Mouse (Mus musculus): Measurements from ENCODE around the gene Sema5a. TPM values are rescaled to one million over a fixed set of nuclear protein-coding genes. Genes with fewer than 3 reads are reported as not detected.

Sema5a gene
- total RNA-seq, 2 experiments from 2014 or later, result 2.4 to 3.0 TPM

GRCm38 (mm10) chr15:32343544-32343943 is 98.9 kb downstream of the Sema5a start:
- DNase-seq, result no peak
- intact Hi-C loops (cut with DNase I), result no loop called here

- intact Hi-C loops (cut with DNase I), result no loop called here
- no peak for DNase-seq
These were observed 102.7 kb downstream of the Sema5a start for GRCm38 (mm10) chr15:32347315-32347714.

DNA sequence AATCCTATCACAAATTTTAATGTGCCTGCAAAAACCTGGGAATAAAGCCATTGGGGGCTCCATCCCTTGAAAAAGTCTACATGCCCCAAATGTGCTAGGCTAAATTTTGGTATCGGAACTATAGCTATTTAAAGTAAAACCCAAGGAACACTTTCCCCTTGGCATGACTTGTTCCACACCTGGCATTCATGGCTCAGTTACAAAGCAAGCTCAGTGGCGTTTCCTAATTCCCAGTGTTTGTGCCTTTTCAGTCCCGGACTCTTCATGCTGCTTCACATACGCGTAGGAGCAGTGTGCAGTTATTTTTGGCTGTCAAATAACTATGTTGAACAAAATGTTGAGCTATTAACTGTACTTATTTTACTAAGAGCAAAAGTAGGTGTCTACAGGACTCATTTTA is 104.7 kb downstream of the Sema5a start:
- no peak for DNase-seq
- intact Hi-C loops (cut with DNase I), result no loop called here

DNA sequence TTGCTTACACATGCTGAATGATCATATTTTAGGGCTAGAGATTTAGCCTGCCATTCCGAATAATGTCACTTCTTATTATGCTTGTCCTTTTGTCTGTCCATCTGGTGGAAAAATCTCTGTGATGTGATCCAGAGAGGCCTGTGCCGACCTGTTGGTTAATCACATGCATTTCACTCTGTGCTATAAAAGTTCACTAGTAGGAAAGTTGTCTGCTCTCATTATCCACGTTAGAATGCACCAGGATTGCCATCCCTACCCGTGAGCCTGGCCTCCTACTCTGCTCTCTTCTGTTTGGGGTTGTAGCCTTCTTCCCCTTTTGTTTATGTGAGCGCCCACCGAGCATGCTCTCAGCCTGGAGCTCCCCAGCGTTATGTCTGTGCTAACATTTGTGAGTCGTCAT is 108.4 kb downstream of the Sema5a start:
- intact Hi-C loops (cut with DNase I), result no loop called here
- no peak for DNase-seq

- intact Hi-C loops (cut with DNase I), result no loop called here
- no peak for DNase-seq
These were observed 108.9 kb downstream of the Sema5a start for GRCm38 (mm10) chr15:32353513-32353912.

GRCm38 (mm10) chr15:32356805-32357204 is 112.2 kb downstream of the Sema5a start:
- no peak for DNase-seq

GRCm38 (mm10) chr15:32367841-32368240 is 123.2 kb downstream of the Sema5a start:
- intact Hi-C loops (cut with DNase I), result no loop called here
- no peak for DNase-seq

More at GRCm38 (mm10) chr15:32356805-32357204, 112.2 kb downstream of the Sema5a start:
- intact Hi-C loops (cut with DNase I), result no loop called here

DNA sequence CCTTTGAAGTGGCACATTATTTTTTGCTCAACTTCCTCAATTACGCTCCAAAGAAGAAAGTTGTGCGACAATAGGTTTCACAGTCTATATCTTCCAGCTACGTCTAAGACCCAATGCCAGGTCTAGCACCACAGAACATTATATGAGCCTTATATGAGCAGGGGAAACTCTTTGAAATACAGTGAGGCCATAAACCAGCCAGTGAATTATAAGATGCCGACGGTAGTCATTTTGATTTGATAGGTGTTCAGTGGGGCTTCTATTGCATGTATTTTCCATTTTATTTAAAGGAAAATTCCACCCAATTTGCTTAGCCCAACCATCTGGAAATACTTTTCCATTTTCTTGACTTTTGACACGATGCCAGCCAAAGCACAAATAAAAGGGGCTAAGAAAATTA is 126.3 kb downstream of the Sema5a start:
- DNase-seq, result no peak
- intact Hi-C loops (cut with DNase I), result no loop called here

DNA sequence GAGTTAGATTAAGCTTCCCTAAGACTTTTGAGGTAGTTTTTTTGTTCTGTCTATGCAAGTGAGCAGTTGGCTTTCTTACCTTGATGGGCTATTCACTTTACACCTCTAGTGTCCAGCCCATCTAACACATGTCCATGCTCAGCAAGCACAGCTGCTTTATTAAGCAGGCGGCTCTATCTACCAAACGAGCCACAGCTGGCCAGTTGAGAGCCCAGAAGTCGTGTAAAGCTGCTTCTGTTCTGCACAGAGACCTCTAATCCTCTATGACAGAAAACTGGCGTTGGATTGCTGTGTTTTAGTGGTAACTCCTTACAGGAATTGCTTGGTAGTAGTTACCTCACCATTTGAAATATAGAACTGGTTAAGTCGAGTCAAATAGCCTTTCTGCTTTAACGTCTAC is 126.8 kb downstream of the Sema5a start:
- DNase-seq, result no peak
- intact Hi-C loops (cut with DNase I), result no loop called here

DNA sequence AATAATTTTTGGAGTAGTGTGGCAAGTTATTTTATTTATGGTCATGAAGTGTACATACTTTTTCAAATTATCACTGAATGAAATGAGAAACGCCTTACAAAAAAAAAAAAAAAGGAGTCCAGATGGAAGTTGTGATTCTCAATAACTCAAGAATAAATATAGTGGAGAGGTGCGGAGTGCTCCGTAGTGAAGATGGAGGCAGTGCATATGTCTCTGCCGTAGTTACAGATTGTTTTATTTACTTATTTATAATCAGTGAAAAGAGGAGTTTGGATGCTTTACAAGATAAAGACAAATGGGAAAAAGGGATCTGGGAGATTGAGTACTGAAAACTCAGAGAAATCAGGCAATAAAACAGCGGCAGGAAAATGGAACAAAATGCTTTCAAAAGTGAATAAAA is 131.7 kb downstream of the Sema5a start:
- DNase-seq, result no peak
- intact Hi-C loops (cut with DNase I), result no loop called here

DNA sequence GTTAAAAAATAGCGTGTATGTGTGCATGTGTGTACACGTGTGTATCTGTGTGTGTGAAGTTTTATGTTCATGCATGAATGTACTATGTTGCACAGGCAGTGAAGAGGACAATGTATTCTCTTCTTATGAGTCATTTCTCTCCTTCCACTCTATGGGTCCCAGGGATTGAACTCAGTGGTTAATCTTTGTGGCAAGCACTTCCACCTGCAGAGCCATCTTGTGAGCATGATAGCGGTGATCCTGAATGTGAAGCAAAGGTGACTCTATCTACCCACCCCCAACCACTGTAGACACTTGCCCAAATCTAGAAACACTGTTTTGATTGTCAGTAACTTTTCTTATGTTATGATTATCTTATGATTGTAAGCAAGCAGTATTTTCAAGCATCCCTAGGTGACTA is 133.2 kb downstream of the Sema5a start:
- intact Hi-C loops (cut with DNase I), result no loop called here
- DNase-seq, result no peak

- DNase-seq, result no peak
- intact Hi-C loops (cut with DNase I), result no loop called here
These were observed 135.7 kb downstream of the Sema5a start for GRCm38 (mm10) chr15:32380311-32380710.

DNA sequence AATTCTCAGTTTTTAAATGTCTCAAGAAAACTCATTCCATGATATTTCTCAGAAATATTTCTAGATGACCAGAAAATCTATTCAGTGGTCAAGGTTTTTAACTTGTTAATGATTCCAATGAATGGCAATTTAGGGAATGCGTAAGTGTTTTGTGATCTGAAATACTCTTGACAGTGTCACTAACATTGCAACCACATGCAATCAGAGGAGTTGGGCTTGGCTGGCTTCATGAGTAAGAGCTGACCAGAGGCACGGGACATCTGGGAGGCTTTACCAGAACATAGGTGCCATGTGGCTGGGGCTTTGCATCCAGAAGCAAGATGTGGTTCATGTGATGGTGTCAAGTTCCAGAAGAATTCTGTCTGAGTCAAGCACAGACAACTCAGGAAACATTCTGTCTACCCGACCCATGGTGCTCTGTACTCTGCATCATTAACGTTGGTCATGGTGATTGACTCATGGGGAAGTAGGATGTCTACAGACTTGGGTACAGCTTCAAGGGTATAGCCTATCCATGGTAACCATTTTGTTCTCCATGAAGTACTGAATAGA is 138.4 kb downstream of the Sema5a start:
- intact Hi-C loops (cut with DNase I), result no loop called here
- DNase-seq, result no peak

DNA sequence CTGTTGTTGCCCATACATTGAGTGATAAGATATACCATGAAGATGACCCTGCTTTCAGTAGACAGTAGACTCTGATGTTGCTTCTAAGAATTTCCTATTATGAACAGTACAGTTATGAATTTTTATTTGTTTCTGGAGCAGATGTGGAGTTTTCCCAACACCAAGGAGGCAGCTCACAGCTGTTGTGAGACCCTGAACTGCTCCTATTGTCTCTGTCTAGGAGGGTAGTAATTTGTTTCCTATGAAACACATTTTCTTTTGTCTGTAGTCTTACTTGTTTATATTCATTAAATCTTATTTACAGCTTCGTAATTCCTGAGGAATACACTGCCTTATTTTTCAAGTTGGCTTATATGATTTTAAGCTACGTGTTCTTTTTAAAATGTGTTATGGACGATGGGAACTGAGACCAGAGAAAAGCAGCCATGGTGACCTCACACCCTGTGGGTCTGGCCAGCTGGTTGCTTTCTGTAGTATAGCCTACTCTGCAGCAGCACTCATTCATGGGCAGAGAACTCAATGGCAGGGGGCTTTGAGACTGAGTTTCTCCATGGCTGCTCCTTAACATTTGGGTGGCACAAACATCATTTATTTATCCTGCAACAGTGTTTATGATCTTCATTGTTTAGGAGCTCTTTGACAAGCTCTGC is 151.8 kb downstream of the Sema5a start:
- intact Hi-C loops (cut with DNase I), result no loop called here

GRCm38 (mm10) chr15:32397064-32397463 is 152.5 kb downstream of the Sema5a start:
- intact Hi-C loops (cut with DNase I), result no loop called here
- DNase-seq, result no peak

More for the DNA sequence above, 151.8 kb downstream of the Sema5a start:
- no peak for DNase-seq

- intact Hi-C loops (cut with DNase I), result no loop called here
- no peak for DNase-seq
These were observed 154.1 kb downstream of the Sema5a start for GRCm38 (mm10) chr15:32398721-32399120.

GRCm38 (mm10) chr15:32401909-32402527 is 157.4 kb downstream of the Sema5a start:
- intact Hi-C loops (cut with DNase I), result no loop called here
- DNase-seq, result no peak

DNA sequence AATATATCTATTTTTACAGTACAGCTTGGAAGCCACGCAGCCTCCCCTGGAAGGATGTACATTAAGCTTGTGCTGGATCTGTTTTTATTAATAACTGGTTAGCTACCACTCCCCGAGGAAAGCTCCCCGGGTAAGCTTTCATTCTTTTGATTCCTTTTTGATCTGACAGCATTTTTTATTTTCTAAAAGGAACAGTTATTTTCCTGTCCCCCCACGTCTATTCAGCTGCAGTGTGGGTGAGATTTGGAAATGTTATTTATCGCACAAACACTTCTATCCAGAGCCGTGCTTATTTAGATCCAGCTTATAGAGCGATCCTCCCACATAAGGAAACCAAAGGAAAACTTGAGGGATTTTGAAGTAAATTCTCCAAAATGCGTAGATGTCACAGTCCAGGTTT is 158.7 kb downstream of the Sema5a start:
- intact Hi-C loops (cut with DNase I), result no loop called here
- no peak for DNase-seq

GRCm38 (mm10) chr15:32406436-32406835 is 161.8 kb downstream of the Sema5a start:
- DNase-seq, result no peak
- intact Hi-C loops (cut with DNase I), result no loop called here

DNA sequence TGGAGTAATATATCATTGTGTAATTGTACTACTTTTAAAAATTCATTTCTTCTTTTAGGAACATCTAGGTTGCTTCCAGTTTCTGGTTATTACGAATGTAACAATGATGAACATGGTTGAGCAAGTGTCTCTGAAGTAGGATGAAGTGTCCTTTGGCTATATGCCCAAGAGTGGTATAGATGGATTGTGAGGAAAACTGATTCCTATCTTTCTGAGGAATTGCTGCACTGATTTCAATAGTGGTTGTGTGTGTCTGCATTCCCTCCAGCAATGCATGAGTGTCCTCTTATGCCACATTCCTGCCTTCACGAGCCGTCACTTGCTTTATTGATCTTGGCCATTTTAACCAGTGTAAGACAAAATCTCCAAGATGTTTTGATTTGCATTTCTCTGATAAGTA is 163.2 kb downstream of the Sema5a start:
- no peak for DNase-seq
- intact Hi-C loops (cut with DNase I), result no loop called here

GRCm38 (mm10) chr15:32416291-32416690 is 171.7 kb downstream of the Sema5a start:
- intact Hi-C loops (cut with DNase I), result no loop called here
- no peak for DNase-seq

DNA sequence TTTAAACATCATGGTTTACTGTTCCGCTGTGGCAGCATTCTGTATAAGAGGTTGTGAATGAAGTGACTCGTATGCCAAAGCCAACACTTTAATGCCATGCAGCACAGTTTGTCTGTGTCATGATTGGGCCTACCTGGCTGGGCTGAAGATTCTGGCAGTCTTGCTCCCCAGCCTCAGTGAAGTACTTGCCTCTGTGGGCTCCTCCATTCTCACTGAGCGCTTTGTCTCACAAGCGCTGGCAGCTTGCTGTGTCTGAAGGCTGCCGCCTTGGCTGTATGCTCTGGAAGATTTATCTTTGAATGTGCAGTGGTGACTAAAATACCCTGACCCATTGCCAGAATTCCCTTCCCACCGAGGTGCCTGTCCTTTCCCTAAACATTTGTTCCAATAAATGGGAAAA is 178.0 kb downstream of the Sema5a start:
- intact Hi-C loops (cut with DNase I), result no loop called here
- DNase-seq, result no peak
